Mouse (Mus musculus) C2C12 (cell line): ENCODE results near the gene Ttn.

ENCODE experiments used
- CEBPB ChIP-seq: IDR thresholded peaks from one replicate; pipeline ENCODE4 v1.6.1; 2011; ENCODE audit warnings: low read depth, mild to moderate bottlenecking, control low read depth, moderate library complexity
- CTCF ChIP-seq: IDR thresholded peaks from one replicate; pipeline ENCODE4 v1.5.1; 2011; ENCODE audit not compliant: control insufficient read depth, insufficient read depth, insufficient read length
- FOSL1 ChIP-seq: IDR thresholded peaks from one replicate; pipeline ENCODE4 v1.8.0; 2011; ENCODE audit warnings: mild to moderate bottlenecking, low read length; ENCODE audit not compliant: poor library complexity, insufficient read depth, severe bottlenecking
- MAX ChIP-seq: IDR thresholded peaks from one replicate; pipeline ENCODE4 v1.6.1; 2011; ENCODE audit warnings: mild to moderate bottlenecking, control low read depth
- MYOD1 ChIP-seq: IDR thresholded peaks from one replicate; pipeline ENCODE4 v1.6.1; 2011; ENCODE audit warnings: low read depth; ENCODE audit not compliant: control insufficient read depth, insufficient read length
- USF1 ChIP-seq: IDR thresholded peaks from one replicate; pipeline ENCODE4 v1.6.1; 2011; ENCODE audit warnings: low read depth, mild to moderate bottlenecking, control low read depth, moderate library complexity

DNA sequence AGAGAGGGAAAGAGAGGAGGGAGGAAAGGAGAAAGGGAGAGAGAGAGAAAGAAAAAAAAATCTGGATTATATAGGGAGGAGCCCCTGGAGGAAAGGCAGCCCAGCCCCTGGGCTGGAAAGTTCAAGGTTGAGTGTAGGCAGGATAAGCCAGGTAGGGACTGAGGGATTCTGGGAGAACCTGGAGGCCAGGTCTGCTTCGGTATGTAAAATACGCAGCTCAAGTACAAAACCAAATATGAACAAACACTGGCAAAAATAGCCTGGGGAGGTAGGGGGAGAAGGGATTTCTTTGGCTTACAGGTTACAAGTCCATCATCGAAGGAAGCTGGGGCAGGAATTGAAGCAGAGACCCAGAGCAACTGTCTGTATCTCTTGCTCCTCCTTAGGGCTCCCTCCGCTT lies 5.0 kb upstream of the Ttn start:
- TF ChIP-seq CTCF (no peak), MAX (no peak), USF1 (no peak), MYOD1 (no peak), CEBPB (no peak), FOSL1 (no peak)
